Mouse (Mus musculus): ENCODE results near the gene Megf9. TPM values are rescaled to one million over a fixed set of nuclear protein-coding genes. Genes with fewer than 3 reads are reported as not detected.

The Megf9 gene
- polyA plus RNA-seq, 1 experiment from 2014 or later, result 32.0 TPM

DNA sequence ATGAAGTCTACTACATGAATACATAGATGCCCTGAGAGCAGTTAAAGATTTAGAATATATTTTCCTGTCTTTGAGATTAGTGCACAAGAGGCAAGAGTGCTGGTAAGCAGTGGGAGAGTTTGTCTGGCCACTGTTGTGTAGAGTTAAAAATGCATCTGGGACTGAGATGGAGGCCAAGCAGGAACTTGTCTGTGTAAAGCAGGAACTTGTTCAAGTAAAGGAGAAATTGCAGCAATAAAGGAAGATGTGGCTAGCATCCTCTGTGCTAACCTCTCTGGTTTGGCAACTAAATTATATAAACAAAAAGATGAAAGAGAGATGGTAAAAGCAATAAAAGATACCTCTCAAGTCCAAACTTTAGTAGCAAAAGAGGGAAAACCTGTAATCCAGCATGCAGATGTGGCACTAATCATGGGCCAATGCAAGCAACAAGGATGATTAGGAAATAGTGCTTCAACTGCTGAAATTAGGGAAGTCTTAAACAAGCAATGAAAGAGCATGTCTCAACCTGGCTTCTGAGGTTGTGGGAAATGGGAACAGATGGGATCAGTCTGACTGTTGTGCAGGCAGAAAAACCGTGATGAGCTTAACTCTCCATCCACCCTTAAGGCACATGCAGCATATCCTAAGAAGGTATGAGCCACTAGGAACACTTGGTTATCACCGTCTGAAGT lies 11.2 kb upstream of the Megf9 start:
- WGBS, result 83% methylated on average over 2 of the region's 2 CpGs

DNA sequence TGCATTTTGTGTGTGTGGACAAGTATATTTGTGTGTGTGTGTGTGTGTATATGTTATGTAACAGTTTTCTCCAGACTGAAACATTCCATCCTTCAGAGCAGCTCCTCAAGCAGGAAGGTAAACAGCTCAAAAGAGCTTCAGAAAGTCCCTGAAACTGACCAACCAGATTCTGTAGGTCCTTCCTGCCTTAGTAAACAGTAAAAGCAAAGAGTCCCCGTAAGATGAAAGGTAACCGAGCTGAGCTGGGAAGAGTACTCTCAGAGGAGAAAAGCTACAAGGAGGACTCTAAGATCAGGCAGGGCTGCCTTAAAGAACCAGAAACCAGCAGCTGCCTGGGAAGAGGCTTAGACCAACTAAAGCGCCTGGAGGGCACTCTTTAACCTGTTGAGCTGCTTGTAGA lies 9.6 kb upstream of the Megf9 start:
- Histone ChIP-seq H3K27me3 (replicated peaks; ENCODE audit: control insufficient read depth, insufficient read depth, low read length) (no peaks in the 10 kb centered on the region), H3K36me3 (ENCODE audit: control insufficient read depth, insufficient read depth) (no peaks in the 10 kb centered on the region), H3K9ac (replicated peaks; ENCODE audit: low read depth, low read length) (no peak overlapping the region), H3K27ac (ENCODE audit: low read length) (no peak overlapping the region), H3K4me1 (replicated peaks; ENCODE audit: control insufficient read depth, insufficient read depth, low read length) (no peaks in the 10 kb centered on the region), H3K9me3 (ENCODE audit: control insufficient read depth, low read length) (no peaks in the 10 kb centered on the region), H3K4me3 (replicated peaks; ENCODE audit: low read length) (no peak overlapping the region), H3K4me2 (ENCODE audit: low read length) (no peak overlapping the region)
- no peak for ATAC-seq
- WGBS, result 83% methylated on average over 3 of the region's 3 CpGs

More for the DNA sequence above, 11.2 kb upstream of the Megf9 start:
- Histone ChIP-seq H3K9me3 (ENCODE audit: control insufficient read depth, low read length) (no peaks in the 10 kb centered on the region), H3K4me2 (ENCODE audit: low read length) (no peak overlapping the region), H3K27me3 (replicated peaks; ENCODE audit: control insufficient read depth, insufficient read depth, low read length) (no peaks in the 10 kb centered on the region), H3K27ac (ENCODE audit: low read length) (no peak overlapping the region), H3K36me3 (ENCODE audit: control insufficient read depth, insufficient read depth) (no peaks in the 10 kb centered on the region), H3K9ac (replicated peaks; ENCODE audit: low read depth, low read length) (no peak overlapping the region), H3K4me1 (replicated peaks; ENCODE audit: control insufficient read depth, insufficient read depth, low read length) (no peaks in the 10 kb centered on the region), H3K4me3 (replicated peaks; ENCODE audit: low read length) (no peak overlapping the region)
- ATAC-seq, result no peak

DNA sequence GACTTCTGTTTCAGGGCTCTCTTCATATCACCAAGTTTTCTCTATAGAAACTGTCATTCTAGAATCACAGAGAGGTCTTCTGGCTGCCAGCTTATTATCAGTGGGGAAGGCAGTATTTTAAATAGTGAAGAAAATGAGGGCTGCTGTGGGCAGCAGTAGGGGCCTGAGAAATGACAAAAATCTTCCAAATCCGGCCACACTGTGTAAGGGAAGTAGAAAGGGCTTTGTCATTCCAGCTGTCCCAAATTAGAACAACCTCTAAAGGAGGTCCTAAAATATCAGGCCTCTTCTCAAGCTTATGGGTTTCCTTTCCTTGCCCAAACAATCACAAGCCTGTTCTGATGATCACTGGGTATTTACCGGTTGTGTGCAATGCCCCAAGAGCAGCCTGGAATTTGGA lies 7.6 kb upstream of the Megf9 start:
- 65% methylated on average over 2 of the region's 2 CpGs for WGBS
- Histone ChIP-seq H3K27me3 (replicated peaks; ENCODE audit: control insufficient read depth, insufficient read depth, low read length) (no peaks in the 10 kb centered on the region), H3K9me3 (ENCODE audit: control insufficient read depth, low read length) (no peaks in the 10 kb centered on the region), H3K4me3 (replicated peaks; ENCODE audit: low read length) (no peak overlapping the region), H3K36me3 (ENCODE audit: control insufficient read depth, insufficient read depth) (no peaks in the 10 kb centered on the region), H3K4me1 (replicated peaks; ENCODE audit: control insufficient read depth, insufficient read depth, low read length) (no peaks in the 10 kb centered on the region), H3K9ac (replicated peaks; ENCODE audit: low read depth, low read length) (no peak overlapping the region), H3K4me2 (ENCODE audit: low read length) (no peak overlapping the region), H3K27ac (ENCODE audit: low read length) (no peak overlapping the region)
- ATAC-seq, result no peak

DNA sequence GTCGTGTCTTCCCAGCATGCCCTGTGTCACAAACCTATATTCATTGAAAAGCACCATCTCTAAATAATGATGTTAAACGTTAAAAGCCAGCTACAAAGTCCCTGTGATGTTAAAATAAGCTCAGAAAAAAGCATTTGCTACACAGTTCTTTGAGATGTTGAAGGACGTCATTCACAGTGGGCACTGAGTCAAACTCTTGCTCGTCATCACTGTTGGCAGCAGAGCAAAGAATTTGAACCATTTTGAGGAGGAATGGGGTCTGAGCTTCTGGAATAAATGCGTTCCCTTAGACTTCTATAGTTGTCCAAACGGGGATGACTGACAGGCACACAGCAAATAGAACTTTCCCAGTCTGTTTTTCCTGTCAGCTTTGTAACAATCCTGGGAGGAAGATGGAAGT lies 5.9 kb upstream of the Megf9 start:
- no peak overlapping the region for H3K9ac ChIP-seq (replicated peaks; ENCODE audit: low read depth, low read length)
- 44% methylated on average over 6 of the region's 6 CpGs for WGBS
- H3K9me3 ChIP-seq (ENCODE audit: control insufficient read depth, low read length), result no peaks in the 10 kb centered on the region
- no peak overlapping the region for H3K4me2 ChIP-seq (ENCODE audit: low read length)
- H3K4me3 ChIP-seq (replicated peaks; ENCODE audit: low read length), result no peak overlapping the region
- H3K27me3 ChIP-seq (replicated peaks; ENCODE audit: control insufficient read depth, insufficient read depth, low read length), result no peaks in the 10 kb centered on the region
- ATAC-seq, result no peak
- H3K4me1 ChIP-seq (replicated peaks; ENCODE audit: control insufficient read depth, insufficient read depth, low read length), result peaks cover 9% of the 10 kb centered on the region
- H3K27ac ChIP-seq (ENCODE audit: low read length), result no peak overlapping the region
- H3K36me3 ChIP-seq (ENCODE audit: control insufficient read depth, insufficient read depth), result no peaks in the 10 kb centered on the region

DNA sequence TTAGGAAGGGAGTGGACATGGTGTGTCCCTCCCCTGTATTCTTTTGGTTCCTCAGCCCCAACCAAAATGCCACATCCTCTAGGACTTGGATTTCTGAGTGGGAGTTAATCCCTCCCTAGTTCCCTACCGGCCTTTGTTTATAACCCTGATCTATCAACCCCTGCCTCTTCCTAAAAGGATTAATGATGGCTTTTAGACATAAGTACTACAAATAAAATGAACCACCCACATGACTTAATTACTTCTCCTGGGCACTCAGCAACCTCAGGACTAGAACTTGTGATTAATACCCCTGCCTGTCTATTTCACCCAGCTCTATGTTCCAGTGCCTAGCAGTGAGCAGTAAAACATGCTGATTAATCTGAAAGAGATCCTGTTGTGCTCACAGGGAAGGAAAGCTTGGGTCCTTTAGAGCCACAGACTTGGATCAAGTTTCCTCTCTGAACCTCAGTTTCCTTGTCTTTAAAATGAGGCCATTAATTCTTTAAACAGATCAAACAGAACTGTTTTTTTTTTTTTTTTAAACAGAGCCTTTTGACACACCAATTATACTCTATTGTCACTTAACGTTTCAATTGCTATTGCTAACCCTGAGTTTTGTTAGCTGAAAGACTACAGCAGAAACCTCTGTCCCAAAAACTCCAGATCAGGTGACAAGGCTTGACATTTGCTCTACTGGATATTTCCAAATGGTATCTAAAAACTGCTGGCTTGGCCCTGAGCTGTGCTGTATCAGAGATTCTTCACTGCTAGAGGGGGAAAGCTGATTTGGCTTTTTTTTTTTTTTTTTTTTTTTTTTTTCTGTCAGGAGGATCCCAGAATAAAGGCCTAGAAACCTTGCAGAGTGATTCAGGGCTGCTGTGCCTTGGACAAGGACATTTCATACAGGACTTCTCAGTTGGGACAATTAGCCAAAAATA lies 2.1 kb upstream of the Megf9 start:
- Histone ChIP-seq H3K4me3 (replicated peaks; ENCODE audit: low read length) (no peak overlapping the region), H3K27ac (ENCODE audit: low read length) (no peak overlapping the region), H3K9ac (replicated peaks; ENCODE audit: low read depth, low read length) (no peak overlapping the region), H3K36me3 (ENCODE audit: control insufficient read depth, insufficient read depth) (no peaks in the 10 kb centered on the region), H3K4me2 (ENCODE audit: low read length) (no peak overlapping the region), H3K4me1 (replicated peaks; ENCODE audit: control insufficient read depth, insufficient read depth, low read length) (peaks cover 20% of the 10 kb centered on the region), H3K27me3 (replicated peaks; ENCODE audit: control insufficient read depth, insufficient read depth, low read length) (no peaks in the 10 kb centered on the region), H3K9me3 (ENCODE audit: control insufficient read depth, low read length) (no peaks in the 10 kb centered on the region)
- ATAC-seq, result no peak
- 9% methylated on average over 2 of the region's 2 CpGs for WGBS

DNA sequence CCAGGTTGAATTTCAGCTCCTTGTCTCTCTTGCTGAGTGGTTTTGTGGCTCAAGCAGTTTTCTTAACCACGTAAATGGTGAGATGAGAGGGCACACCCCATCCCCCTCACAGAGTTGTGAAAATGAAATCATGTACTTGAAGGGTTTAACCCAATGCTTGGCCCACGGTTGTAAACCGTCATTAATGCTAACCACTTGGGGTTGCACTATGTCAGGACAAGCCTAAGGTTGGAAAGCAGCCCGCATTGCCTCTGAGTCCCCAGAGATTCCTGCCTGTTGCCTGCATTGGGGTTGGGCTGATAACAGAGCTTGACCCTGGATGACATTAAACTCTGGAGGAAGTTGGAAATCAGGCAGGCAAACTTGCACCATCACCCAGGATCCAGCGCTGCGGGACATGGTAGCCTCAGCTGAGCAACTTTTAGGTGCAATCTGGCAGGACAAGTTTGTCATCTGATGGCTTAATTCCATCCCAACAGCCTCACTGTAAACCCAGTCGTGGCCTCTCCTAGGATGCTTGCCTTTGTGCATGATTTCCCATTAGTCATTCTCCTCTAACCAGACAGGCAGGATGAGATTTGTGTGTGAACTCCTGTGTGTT lies 1.0 kb upstream of the Megf9 start:
- ATAC-seq, result no peak
- peak overlapping the region; percentile 99 for H3K9ac ChIP-seq (replicated peaks; ENCODE audit: low read depth, low read length)
- H3K4me3 ChIP-seq (replicated peaks; ENCODE audit: low read length), result peak overlapping the region; percentile 70
- peak overlapping the region; percentile 100 for H3K27ac ChIP-seq (ENCODE audit: low read length)
- H3K27me3 ChIP-seq (replicated peaks; ENCODE audit: control insufficient read depth, insufficient read depth, low read length), result no peaks in the 10 kb centered on the region
- WGBS, result 14% methylated on average over 7 of the region's 7 CpGs
- H3K4me1 ChIP-seq (replicated peaks; ENCODE audit: control insufficient read depth, insufficient read depth, low read length), result peaks cover 23% of the 10 kb centered on the region
- H3K9me3 ChIP-seq (ENCODE audit: control insufficient read depth, low read length), result no peaks in the 10 kb centered on the region
- no peaks in the 10 kb centered on the region for H3K36me3 ChIP-seq (ENCODE audit: control insufficient read depth, insufficient read depth)
- peak overlapping the region; percentile 75 for H3K4me2 ChIP-seq (ENCODE audit: low read length)

DNA sequence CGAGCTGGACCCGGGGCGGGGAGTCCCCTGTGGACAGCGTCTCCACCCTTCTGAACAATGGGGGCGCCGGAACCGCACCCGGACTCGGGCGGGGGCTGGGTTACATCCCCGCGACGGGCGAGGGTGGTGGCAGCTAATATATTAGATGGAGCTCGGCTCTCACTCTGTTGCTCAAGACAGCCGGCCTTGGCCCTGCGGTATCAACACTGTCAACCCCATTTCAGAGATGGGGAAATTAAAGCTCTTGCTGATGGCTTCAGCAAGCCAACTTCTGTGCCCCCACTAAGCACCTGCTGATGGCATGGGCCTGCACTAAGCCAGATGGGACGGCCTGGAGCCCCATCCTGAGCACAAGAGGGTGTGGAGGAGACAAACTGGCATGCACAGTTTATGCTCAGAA lies 494 bp upstream of the Megf9 start:
- 0% methylated on average over 18 of the region's 18 CpGs for WGBS
- H3K9ac ChIP-seq (replicated peaks; ENCODE audit: low read depth, low read length), result peak overlapping the region; percentile 99

DNA sequence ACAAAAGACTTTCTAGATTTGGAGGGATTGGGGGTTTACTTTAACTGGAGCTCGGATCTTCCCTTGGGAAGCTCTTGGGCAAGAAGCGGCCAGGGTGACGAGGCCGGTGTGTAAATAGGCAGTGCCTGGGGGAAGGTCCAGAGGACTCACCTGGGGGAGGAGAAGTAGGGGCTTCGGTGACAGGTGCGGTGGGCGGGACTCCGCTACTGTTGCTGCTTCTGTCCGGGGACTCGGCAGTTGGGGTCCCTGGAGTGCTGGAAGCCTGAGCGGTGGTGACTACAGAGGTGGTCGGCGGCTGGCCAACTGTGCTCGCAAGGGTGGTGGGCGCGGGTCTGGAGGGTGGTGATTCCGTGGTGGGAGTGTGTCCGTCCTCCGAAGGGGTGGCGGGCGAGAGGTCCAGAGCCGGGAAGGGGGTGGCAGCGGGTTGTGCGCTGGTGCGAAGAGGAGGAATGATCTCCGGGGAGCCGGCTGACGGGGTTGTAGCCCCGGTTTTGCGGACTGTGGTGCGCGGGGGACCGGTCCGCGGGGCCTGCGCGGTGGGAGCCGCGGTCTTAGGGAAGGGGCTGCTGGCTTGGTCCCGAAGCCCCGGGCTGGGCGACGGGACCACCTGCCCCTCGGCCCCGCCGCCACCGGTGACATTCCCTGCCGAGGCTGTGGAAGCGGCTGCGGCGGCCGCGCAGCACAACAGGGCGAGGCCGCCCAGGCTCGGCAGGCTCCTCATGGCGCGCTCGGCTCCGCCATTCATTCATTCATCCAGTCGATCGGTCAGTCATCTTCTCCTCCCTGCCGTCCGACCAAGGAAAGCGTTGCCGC lies 511 bp downstream of the Megf9 start:
- Histone ChIP-seq H3K9ac (replicated peaks; ENCODE audit: low read depth, low read length) (peak overlapping the region; percentile 95), H3K4me2 (ENCODE audit: low read length) (peak overlapping the region; percentile 74), H3K36me3 (ENCODE audit: control insufficient read depth, insufficient read depth) (no peaks in the 10 kb centered on the region), H3K27ac (ENCODE audit: low read length) (peak overlapping the region; percentile 90), H3K27me3 (replicated peaks; ENCODE audit: control insufficient read depth, insufficient read depth, low read length) (no peaks in the 10 kb centered on the region), H3K4me3 (replicated peaks; ENCODE audit: low read length) (peak overlapping the region; percentile 70), H3K4me1 (replicated peaks; ENCODE audit: control insufficient read depth, insufficient read depth, low read length) (peaks cover 35% of the 10 kb centered on the region), H3K9me3 (ENCODE audit: control insufficient read depth, low read length) (no peaks in the 10 kb centered on the region)
- under 1% methylated on average over 65 of the region's 66 CpGs for WGBS
- peak; percentile 52 for ATAC-seq

More for the DNA sequence above, 494 bp upstream of the Megf9 start:
- H3K4me3 ChIP-seq (replicated peaks; ENCODE audit: low read length), result peak overlapping the region; percentile 70
- H3K4me1 ChIP-seq (replicated peaks; ENCODE audit: control insufficient read depth, insufficient read depth, low read length), result peaks cover 27% of the 10 kb centered on the region
- no peaks in the 10 kb centered on the region for H3K36me3 ChIP-seq (ENCODE audit: control insufficient read depth, insufficient read depth)
- H3K27me3 ChIP-seq (replicated peaks; ENCODE audit: control insufficient read depth, insufficient read depth, low read length), result no peaks in the 10 kb centered on the region
- H3K9me3 ChIP-seq (ENCODE audit: control insufficient read depth, low read length), result no peaks in the 10 kb centered on the region
- H3K27ac ChIP-seq (ENCODE audit: low read length), result peak overlapping the region; percentile 100
- ATAC-seq, result peak; percentile 64
- peak overlapping the region; percentile 75 for H3K4me2 ChIP-seq (ENCODE audit: low read length)
